In genomic region chr4:126161986-126162385, GRCm38 (mm10) we compare ENCODE assay signal across 8 mouse cellular contexts. TPM values are rescaled to one million over a fixed set of nuclear protein-coding genes. Genes with fewer than 3 reads are reported as not detected.
A peak's percentile ranks its signal among the peaks of the same experiment; 100 is the strongest.
DNase-seq lines count a peak whose midpoint lies in the region; ATAC-seq and TF ChIP-seq lines count a peak whose summit lies in the region.

No protein-coding gene starts in this region.

- H3K4me1 ChIP-seq in forebrain, embryonic 14.5 days (ENCODE audit: control insufficient read depth, insufficient read depth, low read length): peaks cover 6% of the 10 kb centered on the region
- peaks cover 22% of the 10 kb centered on the region for H3K4me1 ChIP-seq in intestine, embryonic 15.5 days (replicated peaks)
- peaks cover 9% of the 10 kb centered on the region for H3K4me1 ChIP-seq in midbrain, postnatal 0 days (ENCODE audit: insufficient read depth, low read length)

- DNase-seq in left cerebral cortex, adult 2 months (ENCODE audit: extremely low spot score in 1 of 2, low spot score in 2 of 2): no peak
- DNase-seq in left cerebral cortex, postnatal 10 days (ENCODE audit: extremely low spot score in 1 of 2, low spot score in 2 of 2): no peak
- no peak for DNase-seq in forebrain, embryonic 14.5 days (ENCODE audit: low spot score)
- no peak for DNase-seq in midbrain, postnatal 0 days (ENCODE audit: low spot score)
- DNase-seq in right cerebral cortex, postnatal 25 days: no peak
- no peak for DNase-seq in B cell, adult 2 months
- DNase-seq in right cerebral cortex, postnatal 14 days: no peak

- no peak overlapping the region; the same call in 1 of the 2 replicates for H3K9ac ChIP-seq in forebrain, embryonic 14.5 days (ENCODE audit: low read length)
- peak overlapping the region; percentile 85 for H3K9ac ChIP-seq in intestine, embryonic 15.5 days
- H3K9ac ChIP-seq in midbrain, postnatal 0 days (replicated peaks; ENCODE audit: low read length, poor library complexity, severe bottlenecking): no peak overlapping the region

- H3K36me3 ChIP-seq in forebrain, embryonic 14.5 days (ENCODE audit: control insufficient read depth, insufficient read depth, low read length): peaks cover 17% of the 10 kb centered on the region
- H3K36me3 ChIP-seq in intestine, embryonic 15.5 days: peaks cover 13% of the 10 kb centered on the region; the same call in 1 of the 2 replicates
- peaks cover 12% of the 10 kb centered on the region for H3K36me3 ChIP-seq in midbrain, postnatal 0 days (ENCODE audit: insufficient read depth, low read length)

- 78% methylated on average over 8 of the region's 9 CpGs for WGBS in forebrain, embryonic 14.5 days
- WGBS in intestine, embryonic 15.5 days: 62% methylated on average over 9 of the region's 9 CpGs
- WGBS in midbrain, postnatal 0 days: 80% methylated on average over 9 of the region's 9 CpGs

- no peak for ATAC-seq in forebrain, embryonic 14.5 days
- ATAC-seq in intestine, embryonic 15.5 days: peak; percentile 1; the same call in 1 of the 2 replicates
- no peak for ATAC-seq in midbrain, postnatal 0 days (ENCODE audit: low FRiP score)

- H3K9me3 ChIP-seq in forebrain, embryonic 14.5 days (replicated peaks; ENCODE audit: control insufficient read depth, low read length): no peaks in the 10 kb centered on the region
- no peaks in the 10 kb centered on the region for H3K9me3 ChIP-seq in intestine, embryonic 15.5 days
- H3K9me3 ChIP-seq in midbrain, postnatal 0 days (ENCODE audit: low read length): no peaks in the 10 kb centered on the region

- intact Hi-C loops in left cerebral cortex, adult 2 months (cut with DNase I): loop anchor here (5.0 kb wide), 1 partner anchor 75 kb away; no protein-coding TSS in a partner anchor
- intact Hi-C loops in left cerebral cortex, postnatal 10 days (cut with DNase I): no loop called here

- no peaks in the 10 kb centered on the region for H3K27me3 ChIP-seq in forebrain, embryonic 14.5 days (replicated peaks; ENCODE audit: control insufficient read depth, insufficient read depth, low read length)
- H3K27me3 ChIP-seq in intestine, embryonic 15.5 days (replicated peaks): no peaks in the 10 kb centered on the region
- H3K27me3 ChIP-seq in midbrain, postnatal 0 days (ENCODE audit: insufficient read depth, low read length): no peaks in the 10 kb centered on the region

- H3K4me3 ChIP-seq in left cerebral cortex, adult 2 months: peak overlapping the region; percentile 71; the same call in 1 of the 2 replicates
- H3K4me3 ChIP-seq in forebrain, embryonic 14.5 days (ENCODE audit: low read depth, low read length): peak overlapping the region; percentile 47; the same call in 1 of the 2 replicates
- H3K4me3 ChIP-seq in intestine, embryonic 15.5 days (replicated peaks): peak overlapping the region; percentile 65
- peak overlapping the region; percentile 52 for H3K4me3 ChIP-seq in midbrain, postnatal 0 days (ENCODE audit: low read depth, low read length)

- no peak overlapping the region for H3K27ac ChIP-seq in left cerebral cortex, adult 2 months
- no peak overlapping the region for H3K27ac ChIP-seq in forebrain, embryonic 14.5 days (ENCODE audit: low read depth, low read length)
- H3K27ac ChIP-seq in intestine, embryonic 15.5 days: peak overlapping the region; percentile 96; the same call in 1 of the 2 replicates
- no peak overlapping the region for H3K27ac ChIP-seq in midbrain, postnatal 0 days (ENCODE audit: low read depth, low read length)

- H3K4me2 ChIP-seq in forebrain, embryonic 14.5 days (ENCODE audit: low read length): peak overlapping the region; percentile 98; the same call in 1 of the 2 replicates
- H3K4me2 ChIP-seq in intestine, embryonic 15.5 days (replicated peaks): peak overlapping the region; percentile 99
- H3K4me2 ChIP-seq in midbrain, postnatal 0 days (ENCODE audit: low read depth, low read length, poor library complexity, severe bottlenecking): peak overlapping the region; percentile 95

- TF ChIP-seq CTCF in left cerebral cortex, adult 2 months (IDR thresholded peaks at IDR 0.05): no peak
- no peak for TF ChIP-seq CTCF in midbrain, postnatal 0 days (IDR thresholded peaks at IDR 0.05)

RNA-seq across cellular contexts. Expression of gene Sh3d21, which starts 1.3 kb away (rescaled TPM):
- total RNA-seq in left cerebral cortex, adult 2 months (2021): 1 to 10 TPM in 1 of 2 experiments, under 1 TPM in 1; 0.86 to 1.1 TPM
- 1 to 10 TPM; 1.3 to 1.7 TPM for total RNA-seq in left cerebral cortex, postnatal 10 days (2021)
- polyA plus RNA-seq in forebrain, embryonic 14.5 days (2014; fragmentation: Nextera tagmentation; extraction: Ambion mirVana): 1.1 TPM in 2 replicates
- 12.8 and 12.9 TPM in 2 replicates for polyA plus RNA-seq in intestine, embryonic 15.5 days (2015; fragmentation: Nextera tagmentation; extraction: Ambion mirVana)
- total RNA-seq in midbrain, postnatal 0 days (2014; rRNA removed): 0.19 and 2.7 TPM in 2 replicates
- 2.6 and 2.9 TPM in 2 replicates for polyA plus RNA-seq in midbrain, postnatal 0 days (2015; fragmentation: Nextera tagmentation; extraction: Ambion mirVana)

RNA-seq across cellular contexts. Expression of gene Eva1b, which starts 14.4 kb away (rescaled TPM):
- total RNA-seq in left cerebral cortex, adult 2 months (2021): 1 to 10 TPM; 3.1 to 3.8 TPM
- total RNA-seq in left cerebral cortex, postnatal 10 days (2021): 1 to 10 TPM; 6.8 to 8.0 TPM
- polyA plus RNA-seq in forebrain, embryonic 14.5 days (2014; fragmentation: Nextera tagmentation; extraction: Ambion mirVana): 13.4 and 14.2 TPM in 2 replicates
- 41.8 and 44.6 TPM in 2 replicates for polyA plus RNA-seq in intestine, embryonic 15.5 days (2015; fragmentation: Nextera tagmentation; extraction: Ambion mirVana)
- 8.5 and 12.3 TPM in 2 replicates for total RNA-seq in midbrain, postnatal 0 days (2014; rRNA removed)
- polyA plus RNA-seq in midbrain, postnatal 0 days (2015; fragmentation: Nextera tagmentation; extraction: Ambion mirVana): 9.1 and 10.6 TPM in 2 replicates

RNA-seq across cellular contexts. Expression of gene Thrap3, which starts 40.6 kb away (rescaled TPM):
- 100 to 1,000 TPM; 149 to 158 TPM for total RNA-seq in left cerebral cortex, adult 2 months (2021)
- 100 to 1,000 TPM; 131 to 139 TPM for total RNA-seq in left cerebral cortex, postnatal 10 days (2021)
- polyA plus RNA-seq in forebrain, embryonic 14.5 days (2014; fragmentation: Nextera tagmentation; extraction: Ambion mirVana): 128 and 152 TPM in 2 replicates
- polyA plus RNA-seq in intestine, embryonic 15.5 days (2015; fragmentation: Nextera tagmentation; extraction: Ambion mirVana): 172 and 202 TPM in 2 replicates
- total RNA-seq in midbrain, postnatal 0 days (2014; rRNA removed): 119 and 162 TPM in 2 replicates
- polyA plus RNA-seq in midbrain, postnatal 0 days (2015; fragmentation: Nextera tagmentation; extraction: Ambion mirVana): 81.6 and 94.8 TPM in 2 replicates

RNA-seq across cellular contexts. Expression of gene Stk40, which starts 58.2 kb away (rescaled TPM):
- total RNA-seq in left cerebral cortex, adult 2 months (2021): 10 to 100 TPM; 39.8 to 56.4 TPM
- 10 to 100 TPM; 18.6 to 25.9 TPM for total RNA-seq in left cerebral cortex, postnatal 10 days (2021)
- polyA plus RNA-seq in forebrain, embryonic 14.5 days (2014; fragmentation: Nextera tagmentation; extraction: Ambion mirVana): 22.2 and 25.1 TPM in 2 replicates
- 29.5 and 32.1 TPM in 2 replicates for polyA plus RNA-seq in intestine, embryonic 15.5 days (2015; fragmentation: Nextera tagmentation; extraction: Ambion mirVana)
- 18.0 and 21.2 TPM in 2 replicates for total RNA-seq in midbrain, postnatal 0 days (2014; rRNA removed)
- polyA plus RNA-seq in midbrain, postnatal 0 days (2015; fragmentation: Nextera tagmentation; extraction: Ambion mirVana): 16.9 and 17.4 TPM in 2 replicates
